17 mouse cellular contexts compared by ENCODE assay signal in the genomic region with DNA sequence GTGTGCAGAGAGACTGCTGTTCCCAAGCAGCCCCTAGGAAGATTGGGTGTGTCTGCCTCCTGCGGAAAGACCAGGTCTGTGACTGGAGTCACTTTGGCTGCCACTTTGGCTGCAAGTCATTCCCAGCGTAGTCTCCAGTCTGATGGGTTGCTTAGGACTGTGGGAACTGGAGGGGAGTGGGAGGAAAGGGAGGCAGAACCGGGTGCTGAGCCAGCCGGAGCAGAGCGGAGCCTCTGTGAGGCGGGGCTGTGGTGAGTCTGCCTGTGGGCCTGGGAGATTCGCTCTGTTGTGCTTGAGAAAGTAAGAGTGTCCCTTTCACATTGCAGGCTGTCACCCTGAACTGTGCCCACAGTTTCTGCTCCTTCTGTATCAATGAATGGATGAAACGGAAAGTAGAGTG. TPM values are rescaled to one million over a fixed set of nuclear protein-coding genes. Genes with fewer than 3 reads are reported as not detected.
A peak's percentile ranks its signal among the peaks of the same experiment; 100 is the strongest.
DNase-seq lines count a peak whose midpoint lies in the region; ATAC-seq lines count a peak whose summit lies in the region.
"Had no signal": no experiment of that assay in that cellular context is flagged by ENCODE, and none has a peak within 500 bp of the region (broad histone marks: within the 10 kb centered on the region; RNA-seq: fewer than 3 reads in every experiment).

No protein-coding gene starts in this region.

- H3K4me3 ChIP-seq in liver, embryonic 12.5 days, result no peak overlapping the region
- H3K4me3 ChIP-seq in liver, embryonic 11.5 days (ENCODE audit: low read depth, low read length), result no peak overlapping the region
- H3K4me3 ChIP-seq: forebrain, embryonic 10.5 days; forebrain, embryonic 13.5 days; heart, embryonic 12.5 days; heart, embryonic 15.5 days; hindbrain, embryonic 10.5 days; hindbrain, embryonic 13.5 days had no signal

- 86% methylated on average over 8 of the region's 8 CpGs for WGBS in liver, embryonic 12.5 days (ENCODE audit: insufficient replicate concordance)
- WGBS in liver, embryonic 11.5 days, result 88% methylated on average over 8 of the region's 8 CpGs

- H3K9me3 ChIP-seq in liver, embryonic 12.5 days (replicated peaks), result no peaks in the 10 kb centered on the region
- H3K9me3 ChIP-seq in liver, embryonic 11.5 days (ENCODE audit: control insufficient read depth, low read length), result no peaks in the 10 kb centered on the region
- H3K9me3 ChIP-seq: forebrain, embryonic 10.5 days; forebrain, embryonic 13.5 days; heart, embryonic 12.5 days; heart, embryonic 15.5 days; hindbrain, embryonic 10.5 days; hindbrain, embryonic 13.5 days had no signal

- peaks cover 97% of the 10 kb centered on the region for H3K36me3 ChIP-seq in liver, embryonic 12.5 days
- peaks cover 48% of the 10 kb centered on the region for H3K36me3 ChIP-seq in liver, embryonic 11.5 days (ENCODE audit: control insufficient read depth, insufficient read depth, low read length)

- peaks cover 40% of the 10 kb centered on the region for H3K4me1 ChIP-seq in liver, embryonic 12.5 days
- peaks cover 23% of the 10 kb centered on the region for H3K4me1 ChIP-seq in liver, embryonic 11.5 days (replicated peaks; ENCODE audit: control insufficient read depth, insufficient read depth, low read length)
- H3K4me1 ChIP-seq: forebrain, embryonic 10.5 days; forebrain, embryonic 13.5 days; hindbrain, embryonic 10.5 days; hindbrain, embryonic 13.5 days had no signal

- no peaks in the 10 kb centered on the region for H3K27me3 ChIP-seq in liver, embryonic 12.5 days (replicated peaks)
- no peaks in the 10 kb centered on the region for H3K27me3 ChIP-seq in liver, embryonic 11.5 days (replicated peaks; ENCODE audit: control insufficient read depth, insufficient read depth, low read length)
- H3K27me3 ChIP-seq: forebrain, embryonic 13.5 days; heart, embryonic 12.5 days; heart, embryonic 15.5 days; hindbrain, embryonic 13.5 days had no signal

- H3K4me2 ChIP-seq in liver, embryonic 12.5 days, result no peak overlapping the region
- H3K4me2 ChIP-seq in liver, embryonic 11.5 days, result no peak overlapping the region
- H3K4me2 ChIP-seq: forebrain, embryonic 13.5 days; heart, embryonic 12.5 days; heart, embryonic 15.5 days; hindbrain, embryonic 13.5 days had no signal

- peak; percentile 81; the same call in 1 of the 2 replicates for ATAC-seq in frontal cortex, adult (ENCODE audit: low TSS enrichment)
- ATAC-seq in liver, embryonic 12.5 days, result no peak
- no peak for ATAC-seq in liver, embryonic 11.5 days (replicated peaks; ENCODE audit: low FRiP score)
- ATAC-seq: activated CD4-positive, CD25-positive, alpha-beta regulatory T cell, adult 4 months; forebrain, embryonic 13.5 days; forebrain, embryonic 16.5 days had no signal

- no peak for DNase-seq in frontal cortex, postnatal 14 days (ENCODE audit: low spot score in 2 of 2)
- peak; percentile 55 for DNase-seq in layer of hippocampus, adult 9-11 months
- no peak for DNase-seq in layer of hippocampus, adult 9-10 months (ENCODE audit: low spot score)
- no peak for DNase-seq in liver, embryonic 11.5 days (ENCODE audit: low spot score)
- peak; percentile 56 for DNase-seq in brain, adult 2 months (ENCODE audit: low read depth, low spot score)
- DNase-seq: adrenal gland, adult 8-10 months; gastrocnemius, postnatal 25 days had no signal

- H3K27ac ChIP-seq in liver, embryonic 12.5 days, result peak overlapping the region; percentile 32; the same call in 1 of the 2 replicates
- no peak overlapping the region for H3K27ac ChIP-seq in liver, embryonic 11.5 days (ENCODE audit: low read depth, low read length)
- H3K27ac ChIP-seq: forebrain, embryonic 10.5 days; forebrain, embryonic 13.5 days; heart, embryonic 15.5 days; hindbrain, embryonic 10.5 days; hindbrain, embryonic 13.5 days had no signal

- H3K9ac ChIP-seq in liver, embryonic 12.5 days, result no peak overlapping the region
- H3K9ac ChIP-seq in liver, embryonic 11.5 days (ENCODE audit: low read depth, low read length), result no peak overlapping the region
- H3K9ac ChIP-seq: forebrain, embryonic 13.5 days; heart, embryonic 12.5 days; heart, embryonic 15.5 days; hindbrain, embryonic 13.5 days had no signal

RNA-seq across cellular contexts. Expression of a gene that starts 20.8 kb away (rescaled TPM):
- polyA plus RNA-seq in liver, embryonic 12.5 days (2016; fragmentation: Nextera tagmentation; extraction: Ambion mirVana), result 1.6 and 1.7 TPM in 2 replicates
- polyA plus RNA-seq in liver, embryonic 11.5 days (2014; fragmentation: Nextera tagmentation; extraction: Ambion mirVana), result 2.0 and 2.6 TPM in 2 replicates

RNA-seq across cellular contexts. Expression of a gene that starts 20.9 kb away (rescaled TPM):
- polyA plus RNA-seq in liver, embryonic 12.5 days (2016; fragmentation: Nextera tagmentation; extraction: Ambion mirVana), result 54.3 and 60.4 TPM in 2 replicates
- 76.9 and 77.1 TPM in 2 replicates for polyA plus RNA-seq in liver, embryonic 11.5 days (2014; fragmentation: Nextera tagmentation; extraction: Ambion mirVana)

RNA-seq across cellular contexts. Expression of a gene that starts 24.9 kb away (rescaled TPM):
- polyA plus RNA-seq in liver, embryonic 12.5 days (2016; fragmentation: Nextera tagmentation; extraction: Ambion mirVana), result 104 and 106 TPM in 2 replicates
- 126 and 130 TPM in 2 replicates for polyA plus RNA-seq in liver, embryonic 11.5 days (2014; fragmentation: Nextera tagmentation; extraction: Ambion mirVana)

Comparison
In these comparisons a context has a peak if more than half of its experiments do, and no peak if none do; other contexts are left out.
1. DNase-seq: peak in layer of hippocampus, adult 9-11 months (single experiment) and brain, adult 2 months (single experiment); none in frontal cortex, postnatal 14 days (0 of 2), layer of hippocampus, adult 9-10 months (single experiment) and liver, embryonic 11.5 days (single experiment).